Mouse (Mus musculus): ENCODE measurements around the gene Fam81b.

The Fam81b gene

GRCm38 (mm10) chr13:76174297-76174696 lies 130.6 kb downstream of the Fam81b start:
- H3K4me3 ChIP-seq (replicated peaks; ENCODE audit: low read length), result no peak overlapping the region
- no peaks in the 10 kb centered on the region for H3K27me3 ChIP-seq (ENCODE audit: insufficient read depth, low read length)

DNA sequence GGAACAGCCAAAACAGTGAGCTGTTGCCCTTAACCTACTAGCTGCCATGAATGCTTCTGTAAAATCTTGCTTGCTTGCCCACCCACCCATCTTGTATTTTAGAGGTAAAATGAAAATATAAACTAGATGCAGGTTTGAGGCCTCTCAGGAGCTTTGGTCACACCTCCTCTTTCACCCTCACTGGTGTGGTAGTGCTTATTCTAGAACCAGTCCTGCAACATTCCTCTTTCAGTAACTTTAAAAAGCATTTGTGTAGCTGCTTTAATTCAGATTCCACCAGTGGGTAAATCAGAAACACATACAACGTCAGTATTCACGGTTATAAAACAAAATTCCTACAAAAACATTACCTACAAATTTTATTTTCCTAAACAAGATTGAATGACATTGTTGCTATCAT lies 144.3 kb downstream of the Fam81b start:
- H3K4me1 ChIP-seq (replicated peaks; ENCODE audit: low read depth, low read length), result no peaks in the 10 kb centered on the region
- H3K27me3 ChIP-seq (ENCODE audit: insufficient read depth, low read length), result no peaks in the 10 kb centered on the region
- TF ChIP-seq POU5F1 (IDR thresholded peaks at IDR 0.05; ENCODE audit: borderline replicate concordance, low read length) (no peak), NANOG (IDR thresholded peaks at IDR 0.05; ENCODE audit: borderline replicate concordance, low read length) (no peak), CTCF (conservative IDR thresholded peaks at IDR 0.05; ENCODE audit: low read length) (no peak)
- H3K9me3 ChIP-seq (ENCODE audit: low read length), result no peaks in the 10 kb centered on the region
- H3K36me3 ChIP-seq (ENCODE audit: insufficient read depth, low read length), result peaks cover 35% of the 10 kb centered on the region
- H3K4me3 ChIP-seq (replicated peaks; ENCODE audit: low read length), result no peak overlapping the region

More at GRCm38 (mm10) chr13:76174297-76174696, 130.6 kb downstream of the Fam81b start:
- Histone ChIP-seq H3K9me3 (ENCODE audit: low read length) (peaks cover 13% of the 10 kb centered on the region), H3K4me1 (replicated peaks; ENCODE audit: low read depth, low read length) (peaks cover 12% of the 10 kb centered on the region), H3K36me3 (ENCODE audit: insufficient read depth, low read length) (peaks cover 34% of the 10 kb centered on the region)
- TF ChIP-seq NANOG (IDR thresholded peaks at IDR 0.05; ENCODE audit: borderline replicate concordance, low read length) (no peak), POU5F1 (IDR thresholded peaks at IDR 0.05; ENCODE audit: borderline replicate concordance, low read length) (no peak), CTCF (conservative IDR thresholded peaks at IDR 0.05; ENCODE audit: low read length) (no peak)

DNA sequence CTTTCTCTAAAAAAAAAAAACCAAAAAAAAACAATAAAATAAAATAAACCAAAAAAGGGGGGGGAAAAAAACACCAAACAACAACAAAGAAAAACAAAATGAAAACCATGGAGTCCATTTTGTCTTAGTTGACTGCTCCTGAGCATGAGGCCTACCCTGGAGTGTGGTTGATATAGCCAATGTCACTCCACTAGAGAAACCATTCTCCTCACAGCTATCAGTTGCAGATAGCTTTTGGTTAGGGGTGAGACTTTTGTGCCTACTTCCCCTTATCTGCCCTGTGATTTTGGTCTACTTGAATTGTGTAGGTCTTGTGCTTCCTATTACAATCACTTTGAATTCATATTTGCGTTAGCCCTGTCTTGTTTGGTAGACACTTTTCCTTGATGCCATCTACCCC lies 147.4 kb downstream of the Fam81b start:
- Histone ChIP-seq H3K27me3 (ENCODE audit: insufficient read depth, low read length) (no peaks in the 10 kb centered on the region), H3K9me3 (ENCODE audit: low read length) (no peaks in the 10 kb centered on the region), H3K4me1 (replicated peaks; ENCODE audit: low read depth, low read length) (no peaks in the 10 kb centered on the region), H3K4me3 (replicated peaks; ENCODE audit: low read length) (no peak overlapping the region), H3K36me3 (ENCODE audit: insufficient read depth, low read length) (peaks cover 40% of the 10 kb centered on the region)
- TF ChIP-seq POU5F1 (IDR thresholded peaks at IDR 0.05; ENCODE audit: borderline replicate concordance, low read length) (no peak), NANOG (IDR thresholded peaks at IDR 0.05; ENCODE audit: borderline replicate concordance, low read length) (no peak), CTCF (conservative IDR thresholded peaks at IDR 0.05; ENCODE audit: low read length) (no peak)

- no peak overlapping the region for H3K4me3 ChIP-seq (replicated peaks; ENCODE audit: low read length)
Measured at GRCm38 (mm10) chr13:76157099-76157498, 147.8 kb downstream of the Fam81b start.

More at GRCm38 (mm10) chr13:76157099-76157498, 147.8 kb downstream of the Fam81b start:
- TF ChIP-seq CTCF (conservative IDR thresholded peaks at IDR 0.05; ENCODE audit: low read length), result no peak
- TF ChIP-seq POU5F1 (IDR thresholded peaks at IDR 0.05; ENCODE audit: borderline replicate concordance, low read length), result no peak
- no peak for TF ChIP-seq NANOG (IDR thresholded peaks at IDR 0.05; ENCODE audit: borderline replicate concordance, low read length)
- H3K27me3 ChIP-seq (ENCODE audit: insufficient read depth, low read length), result no peaks in the 10 kb centered on the region
- no peaks in the 10 kb centered on the region for H3K9me3 ChIP-seq (ENCODE audit: low read length)
- peaks cover 40% of the 10 kb centered on the region for H3K36me3 ChIP-seq (ENCODE audit: insufficient read depth, low read length)
- no peaks in the 10 kb centered on the region for H3K4me1 ChIP-seq (replicated peaks; ENCODE audit: low read depth, low read length)

Measured in E14TG2a.4 (cell line).